8 mouse cellular contexts compared by ENCODE assay signal in genomic region chr6:38687216-38687615, GRCm38 (mm10). TPM values are rescaled to one million over a fixed set of nuclear protein-coding genes. Genes with fewer than 3 reads are reported as not detected.
A peak's percentile ranks its signal among the peaks of the same experiment; 100 is the strongest.
DNase-seq lines count a peak whose midpoint lies in the region; ATAC-seq lines count a peak whose summit lies in the region.

No protein-coding gene starts in this region.

- no peaks in the 10 kb centered on the region for H3K27me3 ChIP-seq in neural tube, embryonic 11.5 days (ENCODE audit: control insufficient read depth, insufficient read depth, low read length)

- H3K27ac ChIP-seq in neural tube, embryonic 11.5 days (ENCODE audit: low read depth, low read length): no peak overlapping the region

- no peaks in the 10 kb centered on the region for H3K9me3 ChIP-seq in neural tube, embryonic 11.5 days (ENCODE audit: control insufficient read depth, low read length)

- ATAC-seq in frontal cortex, adult (ENCODE audit: low TSS enrichment): peak; percentile 51; the same call in 1 of the 2 replicates
- no peak for ATAC-seq in neural tube, embryonic 11.5 days (ENCODE audit: insufficient read depth, low FRiP score, low TSS enrichment)

- no peak overlapping the region for H3K4me2 ChIP-seq in neural tube, embryonic 11.5 days (ENCODE audit: low read depth)

- WGBS in neural tube, embryonic 11.5 days: 62% methylated on average over 11 of the region's 11 CpGs

- no peak for DNase-seq in frontal cortex, postnatal 10 days (ENCODE audit: low spot score in 2 of 2)
- DNase-seq in neural tube, embryonic 11.5 days (ENCODE audit: low spot score): peak; percentile 34
- no peak for DNase-seq in neural tube, embryonic 10.5 days (ENCODE audit: extremely low spot score, low spot score)
- DNase-seq in cerebellum, adult 11-12 months: peak; percentile 23
- DNase-seq in kidney, postnatal 4 days: peak; percentile 65 to 72
- peak; percentile 66 for DNase-seq in thymus, postnatal 4 days
- DNase-seq in layer of hippocampus, adult 9-11 months: no peak

- H3K4me3 ChIP-seq in neural tube, embryonic 11.5 days (ENCODE audit: low read depth, low read length): no peak overlapping the region

- H3K9ac ChIP-seq in neural tube, embryonic 11.5 days (ENCODE audit: low read length): no peak overlapping the region

- H3K36me3 ChIP-seq in neural tube, embryonic 11.5 days (ENCODE audit: control insufficient read depth, insufficient read depth, low read length): peaks cover 3% of the 10 kb centered on the region; the same call in 1 of the 2 replicates

- H3K4me1 ChIP-seq in neural tube, embryonic 11.5 days (ENCODE audit: control insufficient read depth, insufficient read depth, low read length): no peaks in the 10 kb centered on the region

RNA-seq across cellular contexts. Expression of gene Clec2l, which starts 24.3 kb away (rescaled TPM):
- 4.7 and 6.5 TPM in 2 replicates for polyA plus RNA-seq in neural tube, embryonic 11.5 days (2014; fragmentation: Nextera tagmentation; extraction: Ambion mirVana)

RNA-seq across cellular contexts. Expression of gene Klrg2, which starts 50.2 kb away (rescaled TPM):
- polyA plus RNA-seq in neural tube, embryonic 11.5 days (2014; fragmentation: Nextera tagmentation; extraction: Ambion mirVana): 0.07 TPM in 1 of 2 replicates, not detected in the other

Comparison
In these comparisons a context has a peak if more than half of its experiments do, and no peak if none do; other contexts are left out.
1. DNase-seq: peak in neural tube, embryonic 11.5 days (single experiment), cerebellum, adult 11-12 months (single experiment), kidney, postnatal 4 days (2 of 2) and thymus, postnatal 4 days (single experiment); none in frontal cortex, postnatal 10 days (0 of 2), neural tube, embryonic 10.5 days (single experiment) and layer of hippocampus, adult 9-11 months (single experiment).